Mouse (Mus musculus): Measurements from ENCODE around the gene Anks1.

DNA sequence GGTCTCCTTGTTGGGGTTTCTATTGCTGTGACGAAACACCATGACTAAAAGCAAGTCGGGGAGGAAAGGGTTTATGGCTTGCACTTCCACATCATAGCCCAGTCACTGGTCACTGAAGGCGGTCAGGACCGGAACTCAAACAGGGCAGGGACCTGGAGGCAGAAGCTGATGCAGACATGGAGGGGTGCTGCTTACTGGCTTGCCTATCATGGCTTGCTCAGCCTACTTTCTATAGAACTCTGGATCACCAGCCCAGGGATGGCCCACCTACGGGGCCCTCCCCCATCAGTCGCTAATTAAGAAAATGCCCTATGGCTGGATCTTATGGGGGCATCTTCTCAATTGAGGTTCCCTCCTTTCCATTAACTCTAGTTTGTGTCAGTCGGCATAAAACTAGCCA lies 2.3 kb downstream of the Anks1 start:
- TF ChIP-seq CTCF (IDR thresholded peaks at IDR 0.05; ENCODE audit: control insufficient read depth, insufficient read depth, insufficient replicate concordance, low read depth, low read length) (no peak), POLR2A (IDR thresholded peaks at IDR 0.05; ENCODE audit: control insufficient read depth, low read depth, low read length) (no peak)
